Mouse (Mus musculus): ENCODE measurements around the gene Zc3h18. TPM values are rescaled to one million over a fixed set of nuclear protein-coding genes. Genes with fewer than 3 reads are reported as not detected.
A peak's percentile ranks its signal among the peaks of the same experiment; 100 is the strongest.

Zc3h18 gene
- polyA plus RNA-seq, 1 experiment from 2014 or later: 40.5 TPM

DNA sequence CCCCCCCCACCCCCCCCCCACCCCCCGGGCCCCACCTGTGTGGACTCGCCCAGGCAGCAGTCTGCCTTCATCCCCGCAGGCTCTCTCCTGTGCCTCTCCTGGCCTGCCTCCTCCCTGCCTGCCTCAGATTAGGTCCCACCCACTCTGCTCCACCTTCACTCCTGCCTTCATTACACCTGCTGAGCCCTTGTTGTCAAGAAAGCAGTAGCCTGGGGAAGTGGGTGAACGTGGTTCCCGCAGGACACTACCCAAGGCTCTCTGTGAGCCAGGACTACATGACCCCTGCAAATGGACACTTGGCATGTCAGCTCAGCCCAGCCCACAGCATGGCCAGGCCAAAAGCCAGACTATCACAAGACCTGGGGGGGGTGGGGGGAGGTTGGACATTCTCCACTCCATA, 32.2 kb upstream of the Zc3h18 start:
- 0 out of 2 replicates have a peak, but pooled peaks cover 4% of the 10 kb centered on the region for H3K27me3 ChIP-seq (replicated peaks; ENCODE audit: control insufficient read depth, insufficient read depth, low read length)
- no peaks in the 10 kb centered on the region for H3K9me3 ChIP-seq (ENCODE audit: control insufficient read depth, low read length)
- H3K36me3 ChIP-seq (ENCODE audit: control insufficient read depth, insufficient read depth, low read length): no peaks in the 10 kb centered on the region
- ATAC-seq: peak; percentile 64
- no peak overlapping the region; the same call in 1 of the 2 replicates for H3K9ac ChIP-seq (ENCODE audit: low read depth, low read length)
- 5% methylated on average over 2 of the region's 5 CpGs for WGBS
- no peak overlapping the region for H3K27ac ChIP-seq (ENCODE audit: low read length)
- peak overlapping the region; percentile 53 for H3K4me2 ChIP-seq (ENCODE audit: low read depth, low read length)
- H3K4me1 ChIP-seq (ENCODE audit: control insufficient read depth, insufficient read depth, low read length): peaks cover 22% of the 10 kb centered on the region
- H3K4me3 ChIP-seq (ENCODE audit: low read length): no peak overlapping the region

- no peak for ATAC-seq
Observed at GRCm38 (mm10) chr8:122345181-122346095, 31.0 kb upstream of the Zc3h18 start.

DNA sequence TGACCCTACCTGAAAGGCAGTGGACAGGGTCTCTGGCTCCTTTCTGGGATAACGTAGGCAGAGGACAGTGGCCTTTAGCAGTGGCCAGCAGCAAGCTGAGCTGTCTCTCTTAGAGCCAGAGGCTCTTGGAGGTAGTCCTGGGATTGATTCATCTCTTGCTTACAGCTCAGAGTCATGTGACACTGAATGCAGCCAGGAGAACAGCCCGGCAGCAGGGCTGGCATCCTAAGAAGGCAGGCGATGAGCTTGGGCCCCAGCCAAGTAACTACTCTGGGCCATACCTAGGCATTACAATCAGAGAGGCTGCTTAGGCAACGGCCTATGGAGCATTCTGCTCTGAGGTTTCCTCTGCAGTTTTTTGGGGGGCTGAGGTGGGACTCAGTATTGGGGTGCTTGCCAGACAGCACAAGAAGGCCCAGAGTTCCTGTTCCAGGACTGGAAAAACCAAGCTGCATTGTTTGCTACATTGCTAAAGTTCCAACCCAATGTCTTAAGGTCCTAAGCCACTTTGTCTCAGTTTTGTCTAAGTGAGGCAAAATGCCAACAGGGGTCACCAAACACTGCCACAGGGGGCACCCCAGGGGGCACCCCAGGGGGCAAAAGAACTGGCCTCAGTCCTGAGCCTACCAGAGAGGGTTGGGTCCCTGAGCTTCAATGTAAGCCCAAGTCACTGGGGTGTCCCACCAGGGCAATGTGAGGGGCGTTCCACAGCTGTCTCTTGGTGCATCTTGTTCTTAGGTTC, 28.4 kb upstream of the Zc3h18 start:
- no peak overlapping the region for H3K27ac ChIP-seq (ENCODE audit: low read length)
- peaks cover 12% of the 10 kb centered on the region for H3K4me1 ChIP-seq (ENCODE audit: control insufficient read depth, insufficient read depth, low read length)
- H3K27me3 ChIP-seq (replicated peaks; ENCODE audit: control insufficient read depth, insufficient read depth, low read length): 0 out of 2 replicates have a peak, but pooled peaks cover 2% of the 10 kb centered on the region
- 64% methylated on average over 5 of the region's 5 CpGs for WGBS
- H3K36me3 ChIP-seq (ENCODE audit: control insufficient read depth, insufficient read depth, low read length): no peaks in the 10 kb centered on the region
- no peak for ATAC-seq
- H3K4me3 ChIP-seq (ENCODE audit: low read length): no peak overlapping the region
- no peak overlapping the region for H3K4me2 ChIP-seq (ENCODE audit: low read depth, low read length)
- H3K9ac ChIP-seq (ENCODE audit: low read depth, low read length): no peak overlapping the region
- no peaks in the 10 kb centered on the region for H3K9me3 ChIP-seq (ENCODE audit: control insufficient read depth, low read length)

More at GRCm38 (mm10) chr8:122345181-122346095, 31.0 kb upstream of the Zc3h18 start:
- H3K9ac ChIP-seq (ENCODE audit: low read depth, low read length): no peak overlapping the region
- no peaks in the 10 kb centered on the region for H3K36me3 ChIP-seq (ENCODE audit: control insufficient read depth, insufficient read depth, low read length)
- H3K4me3 ChIP-seq (ENCODE audit: low read length): no peak overlapping the region
- no peak overlapping the region for H3K4me2 ChIP-seq (ENCODE audit: low read depth, low read length)
- 0 out of 2 replicates have a peak, but pooled peaks cover 4% of the 10 kb centered on the region for H3K27me3 ChIP-seq (replicated peaks; ENCODE audit: control insufficient read depth, insufficient read depth, low read length)
- H3K27ac ChIP-seq (ENCODE audit: low read length): no peak overlapping the region
- 57% methylated on average over 12 of the region's 12 CpGs for WGBS
- H3K4me1 ChIP-seq (ENCODE audit: control insufficient read depth, insufficient read depth, low read length): peaks cover 22% of the 10 kb centered on the region
- no peaks in the 10 kb centered on the region for H3K9me3 ChIP-seq (ENCODE audit: control insufficient read depth, low read length)

DNA sequence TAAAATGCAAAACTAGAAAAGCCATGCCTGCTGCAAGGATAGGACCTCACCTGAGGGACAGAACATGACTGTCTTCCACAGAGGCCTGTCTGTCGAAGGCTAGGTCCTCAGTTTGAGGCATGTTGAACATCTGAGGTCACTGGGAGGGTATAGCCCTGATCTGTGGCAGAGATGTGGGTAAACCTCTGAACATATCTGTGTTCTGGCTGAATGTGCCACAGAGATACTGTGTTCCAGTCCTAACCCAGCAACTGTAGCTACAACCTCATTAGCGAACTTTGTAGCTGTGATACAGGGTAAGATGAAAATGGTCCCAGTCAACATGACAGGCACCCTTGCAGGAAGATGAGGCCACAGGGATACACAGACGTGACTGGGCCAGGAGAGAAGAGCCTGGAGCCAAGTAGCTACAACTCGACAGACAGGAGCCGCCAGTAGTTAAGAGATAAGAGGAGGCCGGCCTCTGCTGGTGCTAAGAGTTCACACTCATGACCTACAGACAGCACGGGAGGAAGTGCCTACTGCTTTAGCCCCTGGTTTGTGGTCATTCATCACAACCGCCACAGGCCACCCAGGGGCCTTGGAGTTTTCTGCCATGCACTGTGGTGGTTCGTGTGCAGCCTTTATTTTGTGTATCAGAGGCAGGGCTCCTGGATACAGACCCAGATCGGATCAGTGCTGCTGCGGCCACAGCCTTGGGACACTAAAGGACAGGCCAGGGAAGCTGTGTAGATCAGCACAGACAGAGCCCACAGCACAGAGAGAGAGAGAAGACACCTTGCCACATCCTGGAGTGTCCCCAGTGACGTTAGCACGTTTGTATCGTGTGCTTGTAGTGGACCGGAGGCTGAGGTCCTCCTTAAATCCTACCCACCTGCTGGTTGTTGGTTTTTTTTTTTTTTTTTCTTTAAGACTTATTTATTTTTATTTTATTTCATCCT, 26.8 kb upstream of the Zc3h18 start:
- WGBS: 38% methylated on average over 15 of the region's 15 CpGs

DNA sequence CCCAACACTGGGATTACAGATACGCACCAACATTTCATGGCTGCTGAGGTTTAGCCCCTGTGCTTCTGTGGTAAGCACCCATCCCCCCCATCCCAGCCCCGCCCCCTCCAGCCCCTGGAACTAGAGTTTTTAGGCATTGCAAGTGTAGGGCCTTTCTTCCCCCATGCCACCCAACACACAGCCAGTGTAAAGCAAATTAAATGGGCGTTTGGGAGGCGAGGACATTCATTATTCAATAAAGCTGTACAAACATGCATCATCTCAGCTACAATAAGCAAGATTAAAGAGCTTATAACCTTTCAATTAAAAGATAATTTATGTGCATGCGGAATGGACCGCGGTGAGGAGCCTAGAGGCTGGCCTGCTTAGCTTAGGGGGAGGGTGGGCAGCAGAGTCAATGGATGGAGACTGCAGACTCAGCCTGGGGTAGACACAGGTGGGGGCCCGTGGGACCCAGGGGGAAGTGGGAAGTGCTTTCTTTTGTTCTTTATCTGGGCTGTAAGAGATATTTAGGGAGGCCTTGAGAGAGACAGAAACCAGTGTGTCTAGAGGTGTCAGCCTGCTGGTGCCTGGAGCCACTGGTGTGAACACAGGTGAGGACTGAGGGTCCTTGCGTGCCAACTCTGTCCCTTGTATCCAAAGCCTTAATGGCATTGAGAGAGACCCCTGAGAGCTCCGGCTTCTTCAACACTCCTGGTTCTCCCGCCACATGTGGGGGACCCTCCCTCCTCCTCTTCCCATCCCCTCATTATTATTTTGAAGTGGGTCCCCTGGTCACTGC, 25.9 kb upstream of the Zc3h18 start:
- no peak overlapping the region for H3K4me2 ChIP-seq (ENCODE audit: low read depth, low read length)
- no peak overlapping the region for H3K4me3 ChIP-seq (ENCODE audit: low read length)
- H3K9me3 ChIP-seq (ENCODE audit: control insufficient read depth, low read length): no peaks in the 10 kb centered on the region
- H3K27me3 ChIP-seq (replicated peaks; ENCODE audit: control insufficient read depth, insufficient read depth, low read length): no peaks in the 10 kb centered on the region
- H3K4me1 ChIP-seq (ENCODE audit: control insufficient read depth, insufficient read depth, low read length): peaks cover 8% of the 10 kb centered on the region; the same call in 1 of the 2 replicates
- 46% methylated on average over 11 of the region's 11 CpGs for WGBS
- no peak for ATAC-seq
- no peak overlapping the region for H3K27ac ChIP-seq (ENCODE audit: low read length)
- H3K9ac ChIP-seq (ENCODE audit: low read depth, low read length): no peak overlapping the region
- H3K36me3 ChIP-seq (ENCODE audit: control insufficient read depth, insufficient read depth, low read length): no peaks in the 10 kb centered on the region

More for the DNA sequence above, 26.8 kb upstream of the Zc3h18 start:
- no peaks in the 10 kb centered on the region for H3K27me3 ChIP-seq (replicated peaks; ENCODE audit: control insufficient read depth, insufficient read depth, low read length)
- H3K4me1 ChIP-seq (ENCODE audit: control insufficient read depth, insufficient read depth, low read length): peaks cover 5% of the 10 kb centered on the region; the same call in 1 of the 2 replicates
- H3K4me2 ChIP-seq (ENCODE audit: low read depth, low read length): no peak overlapping the region
- no peaks in the 10 kb centered on the region for H3K9me3 ChIP-seq (ENCODE audit: control insufficient read depth, low read length)
- no peak overlapping the region for H3K9ac ChIP-seq (ENCODE audit: low read depth, low read length)
- ATAC-seq: peak; percentile 82
- H3K36me3 ChIP-seq (ENCODE audit: control insufficient read depth, insufficient read depth, low read length): no peaks in the 10 kb centered on the region
- H3K4me3 ChIP-seq (ENCODE audit: low read length): no peak overlapping the region
- H3K27ac ChIP-seq (ENCODE audit: low read length): no peak overlapping the region

DNA sequence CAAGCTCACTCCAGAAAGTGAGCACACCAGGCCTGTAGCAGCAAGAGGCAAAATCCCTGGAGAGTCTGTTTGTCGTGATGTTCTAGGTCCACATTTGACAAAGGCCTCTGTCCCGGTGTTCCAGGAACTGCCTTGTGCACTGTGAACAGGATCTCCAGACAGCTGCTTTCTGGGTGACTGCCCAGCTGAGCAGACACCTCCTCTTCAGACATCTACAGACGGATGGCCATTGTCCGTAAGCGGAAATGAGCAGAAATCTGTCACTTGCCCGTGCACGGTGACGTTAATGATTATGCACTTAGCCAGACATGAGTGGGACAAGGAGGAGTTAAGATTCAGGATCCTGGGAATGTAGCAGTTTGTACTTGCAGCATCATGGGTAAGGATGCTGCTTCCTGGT, 22.3 kb upstream of the Zc3h18 start:
- no peak overlapping the region for H3K27ac ChIP-seq (ENCODE audit: low read length)
- no peak for ATAC-seq
- peaks cover 13% of the 10 kb centered on the region; the same call in 1 of the 2 replicates for H3K4me1 ChIP-seq (ENCODE audit: control insufficient read depth, insufficient read depth, low read length)

GRCm38 (mm10) chr8:122355642-122356606, 20.5 kb upstream of the Zc3h18 start:
- peak; percentile 85 for ATAC-seq
- Histone ChIP-seq H3K4me2 (ENCODE audit: low read depth, low read length) (no peak overlapping the region; the same call in 1 of the 2 replicates), H3K4me3 (ENCODE audit: low read length) (no peak overlapping the region), H3K27me3 (replicated peaks; ENCODE audit: control insufficient read depth, insufficient read depth, low read length) (no peaks in the 10 kb centered on the region), H3K27ac (ENCODE audit: low read length) (no peak overlapping the region), H3K4me1 (ENCODE audit: control insufficient read depth, insufficient read depth, low read length) (peaks cover 13% of the 10 kb centered on the region; the same call in 1 of the 2 replicates), H3K36me3 (ENCODE audit: control insufficient read depth, insufficient read depth, low read length) (no peaks in the 10 kb centered on the region), H3K9me3 (ENCODE audit: control insufficient read depth, low read length) (no peaks in the 10 kb centered on the region), H3K9ac (ENCODE audit: low read depth, low read length) (no peak overlapping the region)
- 58% methylated on average over 9 of the region's 9 CpGs for WGBS

More for the DNA sequence above, 22.3 kb upstream of the Zc3h18 start:
- WGBS: 76% methylated on average over 8 of the region's 8 CpGs
- Histone ChIP-seq H3K9ac (ENCODE audit: low read depth, low read length) (no peak overlapping the region), H3K27me3 (replicated peaks; ENCODE audit: control insufficient read depth, insufficient read depth, low read length) (no peaks in the 10 kb centered on the region), H3K4me2 (ENCODE audit: low read depth, low read length) (no peak overlapping the region), H3K4me3 (ENCODE audit: low read length) (no peak overlapping the region), H3K36me3 (ENCODE audit: control insufficient read depth, insufficient read depth, low read length) (no peaks in the 10 kb centered on the region), H3K9me3 (ENCODE audit: control insufficient read depth, low read length) (no peaks in the 10 kb centered on the region)

All from intestine, embryonic 16.5 days (tissue).